Mouse (Mus musculus): Measurements from ENCODE around the gene Atp2b2. TPM values are rescaled to one million over a fixed set of nuclear protein-coding genes. Genes with fewer than 3 reads are reported as not detected.

Atp2b2 gene
- polyA plus RNA-seq, 1 experiment, result 0.07 TPM

- TF ChIP-seq POLR2A (IDR thresholded peaks at IDR 0.05; ENCODE audit: low read depth, low read length), result no peak
- TF ChIP-seq CTCF (IDR thresholded peaks at IDR 0.05; ENCODE audit: extremely low read depth, insufficient read depth, insufficient read length, insufficient replicate concordance), result no peak
- 0 out of 2 replicates have a peak, but pooled peaks cover 2% of the 10 kb centered on the region for H3K27me3 ChIP-seq (ENCODE audit: control insufficient read depth, insufficient read depth, low read length)
- no peak overlapping the region for H3K4me3 ChIP-seq (ENCODE audit: extremely low read depth, insufficient read depth, insufficient read length)
- peaks cover 5% of the 10 kb centered on the region; the same call in 1 of the 2 replicates for H3K4me1 ChIP-seq (ENCODE audit: control insufficient read depth, insufficient read depth, insufficient read length)
- H3K36me3 ChIP-seq (ENCODE audit: control insufficient read depth, insufficient read depth, low read length), result no peaks in the 10 kb centered on the region
- DNase-seq (ENCODE audit: low read depth in 1 of 2, low spot score in 2 of 2), result no peak
- no peak overlapping the region for H3K27ac ChIP-seq (ENCODE audit: insufficient read depth, low read length)
Observed at GRCm38 (mm10) chr6:113745117-113745516, 297.3 kb downstream of the Atp2b2 start.

DNA sequence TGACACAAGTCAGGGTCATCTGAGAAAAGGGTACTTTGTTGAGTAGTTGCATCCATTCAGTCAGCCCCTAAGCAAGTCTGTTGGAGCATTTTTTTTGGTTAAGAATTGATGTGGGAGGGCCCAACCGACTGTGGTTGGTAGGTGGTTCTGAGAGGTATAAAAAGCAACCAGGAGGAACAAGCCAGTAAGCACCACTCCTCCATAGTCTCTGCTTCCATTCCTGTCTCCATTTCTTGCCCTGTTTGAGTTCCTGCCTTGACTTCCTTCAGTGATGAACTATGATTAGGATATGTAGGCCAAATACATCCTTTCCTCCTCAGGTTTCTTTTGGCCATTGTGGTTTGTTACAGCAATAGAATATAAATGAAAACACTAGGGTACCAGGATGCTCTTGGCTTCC, 299.3 kb downstream of the Atp2b2 start:
- H3K36me3 ChIP-seq (ENCODE audit: control insufficient read depth, insufficient read depth, low read length), result no peaks in the 10 kb centered on the region
- no peaks in the 10 kb centered on the region for H3K27me3 ChIP-seq (ENCODE audit: control insufficient read depth, insufficient read depth, low read length)
- H3K4me1 ChIP-seq (ENCODE audit: control insufficient read depth, insufficient read depth, insufficient read length), result no peaks in the 10 kb centered on the region; the same call in 1 of the 2 replicates
- WGBS, result 13% methylated on average over 1 of the region's 1 CpGs
- no peak for DNase-seq (ENCODE audit: low read depth in 1 of 2, low spot score in 2 of 2)
- H3K27ac ChIP-seq (ENCODE audit: insufficient read depth, low read length), result no peak overlapping the region
- H3K4me3 ChIP-seq (ENCODE audit: extremely low read depth, insufficient read depth, insufficient read length), result no peak overlapping the region
- TF ChIP-seq POLR2A (IDR thresholded peaks at IDR 0.05; ENCODE audit: low read depth, low read length) (no peak), CTCF (IDR thresholded peaks at IDR 0.05; ENCODE audit: extremely low read depth, insufficient read depth, insufficient read length, insufficient replicate concordance) (no peak)

GRCm38 (mm10) chr6:113742321-113742720, 300.1 kb downstream of the Atp2b2 start:
- Histone ChIP-seq H3K4me1 (ENCODE audit: control insufficient read depth, insufficient read depth, insufficient read length) (no peaks in the 10 kb centered on the region; the same call in 1 of the 2 replicates), H3K27me3 (ENCODE audit: control insufficient read depth, insufficient read depth, low read length) (no peaks in the 10 kb centered on the region), H3K4me3 (ENCODE audit: extremely low read depth, insufficient read depth, insufficient read length) (no peak overlapping the region), H3K27ac (ENCODE audit: insufficient read depth, low read length) (no peak overlapping the region), H3K36me3 (ENCODE audit: control insufficient read depth, insufficient read depth, low read length) (0 out of 2 replicates have a peak, but pooled peaks cover 1% of the 10 kb centered on the region)
- DNase-seq (ENCODE audit: low read depth in 1 of 2, low spot score in 2 of 2), result no peak
- 88% methylated on average over 1 of the region's 1 CpGs for WGBS
- TF ChIP-seq POLR2A (IDR thresholded peaks at IDR 0.05; ENCODE audit: low read depth, low read length) (no peak), CTCF (IDR thresholded peaks at IDR 0.05; ENCODE audit: extremely low read depth, insufficient read depth, insufficient read length, insufficient replicate concordance) (no peak)

GRCm38 (mm10) chr6:113741425-113741824, 301.0 kb downstream of the Atp2b2 start:
- no peak for DNase-seq (ENCODE audit: low read depth in 1 of 2, low spot score in 2 of 2)
- TF ChIP-seq POLR2A (IDR thresholded peaks at IDR 0.05; ENCODE audit: low read depth, low read length) (no peak), CTCF (IDR thresholded peaks at IDR 0.05; ENCODE audit: extremely low read depth, insufficient read depth, insufficient read length, insufficient replicate concordance) (no peak)
- Histone ChIP-seq H3K27ac (ENCODE audit: insufficient read depth, low read length) (no peak overlapping the region), H3K4me3 (ENCODE audit: extremely low read depth, insufficient read depth, insufficient read length) (no peak overlapping the region), H3K27me3 (ENCODE audit: control insufficient read depth, insufficient read depth, low read length) (no peaks in the 10 kb centered on the region), H3K4me1 (ENCODE audit: control insufficient read depth, insufficient read depth, insufficient read length) (no peaks in the 10 kb centered on the region; the same call in 1 of the 2 replicates), H3K36me3 (ENCODE audit: control insufficient read depth, insufficient read depth, low read length) (peaks cover 3% of the 10 kb centered on the region; the same call in 1 of the 2 replicates)
- WGBS, result 51% methylated on average over 2 of the region's 2 CpGs

GRCm38 (mm10) chr6:113740236-113741217, 301.9 kb downstream of the Atp2b2 start, which contains the start of gene Sec13:
Gene Sec13, minus strand, starts transcription at chr6:113740743.
- WGBS, result 6% methylated on average over 41 of the region's 41 CpGs
- TF ChIP-seq CTCF (IDR thresholded peaks at IDR 0.05; ENCODE audit: extremely low read depth, insufficient read depth, insufficient read length, insufficient replicate concordance), result no peak
- peak; percentile 69 for TF ChIP-seq POLR2A (IDR thresholded peaks at IDR 0.05; ENCODE audit: low read depth, low read length)
- peak; percentile 77 to 80 for DNase-seq (ENCODE audit: low read depth in 1 of 2, low spot score in 2 of 2)
- no peaks in the 10 kb centered on the region for H3K27me3 ChIP-seq (ENCODE audit: control insufficient read depth, insufficient read depth, low read length)
- H3K4me3 ChIP-seq (ENCODE audit: extremely low read depth, insufficient read depth, insufficient read length), result peak within 1 kb of the TSS; percentile 92
- peaks cover 10% of the 10 kb centered on the region for H3K36me3 ChIP-seq (ENCODE audit: control insufficient read depth, insufficient read depth, low read length)
- H3K4me1 ChIP-seq (ENCODE audit: control insufficient read depth, insufficient read depth, insufficient read length), result no peaks in the 10 kb centered on the region; the same call in 1 of the 2 replicates
- peak within 1 kb of the TSS; percentile 41; the same call in 1 of the 2 replicates for H3K27ac ChIP-seq (ENCODE audit: insufficient read depth, low read length)

GRCm38 (mm10) chr6:113737318-113738046, 304.9 kb downstream of the Atp2b2 start:
- H3K27me3 ChIP-seq (ENCODE audit: control insufficient read depth, insufficient read depth, low read length), result no peaks in the 10 kb centered on the region
- no peaks in the 10 kb centered on the region; the same call in 1 of the 2 replicates for H3K4me1 ChIP-seq (ENCODE audit: control insufficient read depth, insufficient read depth, insufficient read length)
- 92% methylated on average over 9 of the region's 9 CpGs for WGBS
- peaks cover 23% of the 10 kb centered on the region for H3K36me3 ChIP-seq (ENCODE audit: control insufficient read depth, insufficient read depth, low read length)
- TF ChIP-seq CTCF (IDR thresholded peaks at IDR 0.05; ENCODE audit: extremely low read depth, insufficient read depth, insufficient read length, insufficient replicate concordance) (no peak), POLR2A (IDR thresholded peaks at IDR 0.05; ENCODE audit: low read depth, low read length) (no peak)
- no peak for DNase-seq (ENCODE audit: low read depth in 1 of 2, low spot score in 2 of 2)
- H3K27ac ChIP-seq (ENCODE audit: insufficient read depth, low read length), result no peak overlapping the region
- no peak overlapping the region for H3K4me3 ChIP-seq (ENCODE audit: extremely low read depth, insufficient read depth, insufficient read length)
